Mouse (Mus musculus): ENCODE results near the gene Slc41a2.

- TF ChIP-seq CTCF (IDR thresholded peaks at IDR 0.05; ENCODE audit: low read depth) (no peak), EP300 (IDR thresholded peaks at IDR 0.05; ENCODE audit: low read depth) (no peak)
Measured at GRCm38 (mm10) chr10:83360356-83360755, 22.7 kb upstream of the Slc41a2 start.
